Mouse (Mus musculus): ENCODE data around the gene Plxna4.

DNA sequence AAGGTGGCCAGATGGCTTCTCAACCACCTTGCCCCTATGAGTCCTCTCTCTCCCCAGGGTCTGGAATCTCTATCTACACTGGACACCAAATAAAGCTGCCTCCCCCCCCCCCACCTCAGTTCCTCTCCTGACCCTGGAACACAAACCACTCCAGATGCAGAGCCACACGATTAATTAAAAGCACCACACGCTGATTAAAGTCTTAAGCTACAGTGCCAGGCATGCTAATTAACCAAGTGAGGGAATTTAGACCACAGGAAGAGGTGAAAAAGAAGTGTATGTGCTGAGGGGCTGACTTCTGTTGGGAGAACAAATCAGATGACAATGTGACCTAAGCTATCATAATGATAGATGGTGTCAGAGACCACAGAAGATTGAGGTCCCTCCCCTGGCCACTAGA is 332.8 kb downstream of the Plxna4 start:
- TF ChIP-seq CTCF (IDR thresholded peaks at IDR 0.05; ENCODE audit: low read depth, low read length), result no peak
- TF ChIP-seq POLR2A (IDR thresholded peaks at IDR 0.05; ENCODE audit: borderline replicate concordance, low read depth, low read length), result no peak
